Mouse (Mus musculus) Patski (cell line): Measurements from ENCODE around the gene Wdr18. TPM values are rescaled to one million over a fixed set of nuclear protein-coding genes. Genes with fewer than 3 reads are reported as not detected.

Experiments
- ATAC-seq: fragments of 100-300 bp; one replicate; pipeline ENCODE4 v1.8.0; 2021
- CTCF ChIA-PET: fragments of 350-600 bp; sonication (Branson Sonifier 250); formaldehyde crosslinking; loops from one replicate; lab custom pipeline; 2022; ENCODE audit warnings: inconsistent platforms; lab: Charles Lee
- POLR2A ChIA-PET: fragments of 350-600 bp; sonication (Branson Sonifier 250); formaldehyde crosslinking; loops from one replicate; lab custom pipeline; 2022; ENCODE audit warnings: antibody characterized with exemption, inconsistent platforms; lab: Charles Lee
- DNase-seq: peaks from one replicate; pipeline ENCODE4 v3.0.0-alpha.2; 2011; ENCODE audit warnings: low read depth, low spot score
- H3K27me3 ChIP-seq: fragments of 371-371 bp; one replicate; pipeline ENCODE4 v1.5.1; 2021
- CTCF ChIP-seq: fragments of 100-300 bp; IDR thresholded peaks from one replicate; pipeline ENCODE4 v1.5.1; 2021
- in situ Hi-C: fragments of 300-500 bp; cut with MboI; formaldehyde crosslinking; loops from 3 replicates; pipeline ENCODE4 v1.11.1; 2018; ENCODE audit warnings: low pct_unique_long_range_greater_than_20kb, mixed read lengths
- polyA plus RNA-seq: library from polyadenylated mRNA; unstranded; gene quantifications from one replicate; pipeline ENCODE4 v1.2.3, GENCODE M21; 2021

Wdr18 gene
- polyA plus RNA-seq, 1 experiment from 2014 or later = 45.4 TPM

DNA sequence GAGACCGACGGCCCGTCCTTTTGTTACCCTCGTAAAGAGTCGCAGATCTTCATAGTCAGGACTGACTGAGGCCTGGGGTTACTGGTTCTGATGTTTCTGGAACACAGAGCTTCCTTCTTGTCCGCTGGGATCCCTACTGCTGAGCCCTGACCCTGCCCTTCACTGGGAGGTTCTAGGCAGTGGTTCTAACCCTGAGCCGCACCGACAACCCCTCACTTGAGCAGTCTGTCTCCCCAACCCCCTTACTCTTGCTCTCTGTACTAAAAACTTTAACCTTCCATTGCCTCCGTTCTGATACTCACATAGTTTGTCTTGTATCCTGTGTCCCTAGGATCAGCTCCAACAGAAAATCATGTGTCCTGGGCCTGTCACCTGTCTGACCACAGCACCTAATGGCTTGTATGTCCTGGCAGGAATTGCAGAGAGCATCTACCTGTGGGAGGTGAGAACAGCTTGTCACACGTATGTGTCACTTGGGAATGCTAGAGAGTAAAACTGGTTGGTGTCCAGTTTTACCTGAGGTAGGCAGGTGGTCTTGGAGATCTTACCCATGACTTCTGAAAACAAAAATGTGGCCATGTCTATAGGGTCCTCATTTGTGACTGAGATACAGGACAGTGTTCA lies 831 bp downstream of the Wdr18 start:
- in situ Hi-C loops = no loop called here
- TF ChIP-seq CTCF = no peak
- no peak for DNase-seq
- ATAC-seq = no peak
- ChIA-PET POLR2A (interaction anchor here (0.9 kb wide), 1 partner anchor 18 kb away, joined by 4 read pairs; no protein-coding TSS in a partner anchor), CTCF (interaction anchor here (0.7 to 1.7 kb wide), 9 partner anchors 11 to 204 kb away, joined by 3 to 7 read pairs (median 5); partner anchors contain the start of genes Cbarp and Tmem259)
- no peaks in the 10 kb centered on the region for H3K27me3 ChIP-seq

- ChIA-PET CTCF (interaction anchor here (1.2 to 1.7 kb wide), 2 partner anchors 20 to 81 kb away, joined by 3 to 4 read pairs; partner anchors contain the start of gene Tmem259), POLR2A (no interaction called here)
- TF ChIP-seq CTCF = no peak
- H3K27me3 ChIP-seq = no peaks in the 10 kb centered on the region
- in situ Hi-C loops = no loop called here
- ATAC-seq (no peak), DNase-seq (no peak)
Measured at GRCm38 (mm10) chr10:79964727-79965126, 4.8 kb downstream of the Wdr18 start.

DNA sequence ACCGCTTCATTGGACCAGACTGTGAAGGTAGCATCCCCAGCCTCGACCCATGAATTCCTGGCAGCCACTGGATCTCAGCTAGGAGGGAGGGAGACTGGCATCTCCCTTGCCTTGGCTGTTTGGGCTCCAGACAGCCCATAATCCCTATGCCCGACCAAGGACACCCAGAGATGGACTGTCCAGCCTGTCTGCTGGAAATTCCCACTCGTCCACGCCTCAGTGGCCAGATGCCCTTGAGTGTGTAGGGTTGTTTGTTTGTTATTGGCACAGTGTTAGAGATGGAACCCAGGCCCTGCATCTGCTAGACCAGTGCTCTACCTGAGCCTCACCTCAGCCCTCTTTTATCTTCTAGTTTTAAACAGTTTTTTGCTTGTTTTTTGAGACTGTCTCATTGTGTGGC lies 5.4 kb downstream of the Wdr18 start:
- in situ Hi-C loops = no loop called here
- no peaks in the 10 kb centered on the region for H3K27me3 ChIP-seq
- ChIA-PET CTCF (interaction anchor here (1.0 kb wide), 1 partner anchor 19 kb away, joined by 3 read pairs; the partner anchor contains the start of gene Tmem259), POLR2A (no interaction called here)
- DNase-seq = no peak
- no peak for TF ChIP-seq CTCF
- no peak for ATAC-seq

- ChIA-PET CTCF (no interaction called here), POLR2A (no interaction called here)
- DNase-seq (no peak), ATAC-seq (no peak)
- no peak for TF ChIP-seq CTCF
- in situ Hi-C loops = no loop called here
- no peaks in the 10 kb centered on the region for H3K27me3 ChIP-seq
Measured at GRCm38 (mm10) chr10:79966886-79967400, 7.0 kb downstream of the Wdr18 start.

DNA sequence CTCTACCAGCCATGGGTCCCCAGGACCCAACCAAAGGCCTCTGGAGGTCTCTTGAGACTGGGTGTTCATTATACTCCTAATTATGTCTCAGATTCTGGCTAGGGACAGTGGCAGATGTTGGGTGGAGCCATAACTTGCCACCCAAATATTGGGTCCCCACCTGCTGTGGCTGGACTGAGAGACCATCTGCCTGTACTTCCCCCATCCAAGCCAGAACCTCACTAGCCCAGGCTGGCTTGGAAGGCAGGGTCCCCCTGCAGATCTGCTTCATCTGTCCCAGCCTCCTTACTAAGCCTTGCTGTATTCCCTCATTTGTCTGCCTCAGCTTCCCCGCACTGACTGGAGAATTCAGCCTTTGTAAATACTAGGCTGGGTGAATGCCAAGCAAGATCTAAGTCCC lies 8.2 kb downstream of the Wdr18 start:
- no peak for TF ChIP-seq CTCF
- no peaks in the 10 kb centered on the region for H3K27me3 ChIP-seq
- no peak for DNase-seq
- CTCF ChIA-PET = no interaction called here
- in situ Hi-C loops = no loop called here
- POLR2A ChIA-PET = interaction anchor here (1.1 kb wide), 1 partner anchor 15 kb away, joined by 4 read pairs; no protein-coding TSS in a partner anchor
- no peak for ATAC-seq

DNA sequence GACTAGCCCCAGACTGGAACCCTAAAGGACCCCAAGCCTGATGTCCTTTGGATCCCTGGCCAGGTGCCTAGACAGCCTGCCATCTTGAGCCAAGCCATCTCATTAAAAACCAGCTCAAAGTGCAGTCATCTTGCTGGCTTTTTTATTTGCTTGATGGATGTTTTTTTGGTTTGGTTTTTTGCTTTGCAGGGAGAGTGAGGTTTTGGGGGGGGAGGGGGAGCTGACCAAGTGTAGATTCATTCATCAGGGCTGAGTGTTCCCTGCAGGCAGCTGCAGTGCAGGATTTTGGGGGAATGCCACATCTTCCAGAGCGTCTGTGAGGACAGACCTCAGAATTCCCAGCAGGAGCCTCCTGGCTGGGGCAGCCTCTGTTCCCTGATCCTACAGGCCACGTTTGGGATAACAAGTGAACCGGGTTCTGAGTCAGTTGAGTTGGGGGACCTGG lies 9.2 kb downstream of the Wdr18 start:
- ATAC-seq = no peak
- H3K27me3 ChIP-seq = no peaks in the 10 kb centered on the region
- ChIA-PET CTCF (interaction anchor here (1.3 kb wide), 1 partner anchor 10 kb away, joined by 5 read pairs; no protein-coding TSS in a partner anchor), POLR2A (interaction anchor here (1.1 kb wide), 1 partner anchor 14 kb away, joined by 4 read pairs; no protein-coding TSS in a partner anchor)
- DNase-seq = no peak
- in situ Hi-C loops = no loop called here
- no peak for TF ChIP-seq CTCF

DNA sequence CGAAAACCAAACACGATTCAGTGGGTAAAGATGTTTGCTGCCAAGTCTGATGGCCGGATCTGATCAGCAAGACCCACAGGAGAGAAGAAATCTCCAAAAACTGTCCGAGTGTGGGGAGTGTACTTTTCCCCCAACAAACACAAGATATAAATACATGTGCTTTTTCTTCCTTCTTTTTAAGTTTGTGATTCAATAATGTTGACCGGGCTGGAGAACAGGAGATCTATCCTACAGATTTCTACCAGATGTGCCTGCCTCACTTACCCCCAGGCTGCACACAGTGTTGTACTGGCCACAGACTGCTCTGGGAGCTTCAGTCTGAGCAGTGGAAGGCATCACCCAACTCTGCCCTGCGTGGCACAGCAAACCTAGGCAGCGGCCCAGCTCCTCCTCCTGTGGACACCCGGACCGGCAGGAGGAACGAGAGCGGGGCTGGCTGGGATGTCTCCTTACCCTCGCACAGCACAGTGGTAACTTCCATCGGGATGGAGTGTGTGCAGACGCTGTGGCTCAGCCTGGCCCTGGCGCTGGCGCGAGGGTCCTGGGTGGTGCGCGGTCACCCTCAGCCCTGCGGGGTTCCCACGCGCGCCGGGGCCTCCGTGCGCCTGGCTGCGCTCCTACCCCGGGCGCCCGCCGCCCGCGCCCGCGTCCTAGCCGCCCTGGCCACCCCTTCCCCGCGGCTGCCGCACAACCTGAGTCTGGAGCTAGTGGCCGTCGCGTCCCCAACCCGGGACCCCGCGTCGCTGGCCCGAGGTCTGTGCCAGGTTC lies 10.6 kb downstream of the Wdr18 start, which contains the start of gene Grin3b:
Gene Grin3b, plus strand, starts transcription at position 301 of the 768 bp plus-strand sequence.
- H3K27me3 ChIP-seq = no peaks in the 10 kb centered on the region
- TF ChIP-seq CTCF = no peak
- ATAC-seq (no peak), DNase-seq (no peak)
- ChIA-PET POLR2A (no interaction called here), CTCF (interaction anchor here (2.0 kb wide), 1 partner anchor 11 kb away, joined by 7 read pairs; the partner anchor contains the start of gene Wdr18)
- in situ Hi-C loops = no loop called here

- ChIA-PET CTCF (interaction anchor here (2.0 kb wide), 1 partner anchor 11 kb away, joined by 7 read pairs; the partner anchor contains the start of gene Wdr18), POLR2A (no interaction called here)
- DNase-seq (no peak), ATAC-seq (no peak)
- TF ChIP-seq CTCF = no peak
- in situ Hi-C loops = no loop called here
- H3K27me3 ChIP-seq = no peaks in the 10 kb centered on the region
Measured at GRCm38 (mm10) chr10:79971183-79971497, 11.2 kb downstream of the Wdr18 start.

GRCm38 (mm10) chr10:79972831-79973230 lies 12.9 kb downstream of the Wdr18 start:
- DNase-seq (no peak), ATAC-seq (no peak)
- in situ Hi-C loops = no loop called here
- ChIA-PET CTCF (interaction anchor here (1.0 to 2.0 kb wide), 3 partner anchors 12 to 192 kb away, joined by 3 to 7 read pairs (median 5); partner anchors contain the start of genes Tmem259 and Wdr18), POLR2A (no interaction called here)
- TF ChIP-seq CTCF = no peak
- H3K27me3 ChIP-seq = no peaks in the 10 kb centered on the region

DNA sequence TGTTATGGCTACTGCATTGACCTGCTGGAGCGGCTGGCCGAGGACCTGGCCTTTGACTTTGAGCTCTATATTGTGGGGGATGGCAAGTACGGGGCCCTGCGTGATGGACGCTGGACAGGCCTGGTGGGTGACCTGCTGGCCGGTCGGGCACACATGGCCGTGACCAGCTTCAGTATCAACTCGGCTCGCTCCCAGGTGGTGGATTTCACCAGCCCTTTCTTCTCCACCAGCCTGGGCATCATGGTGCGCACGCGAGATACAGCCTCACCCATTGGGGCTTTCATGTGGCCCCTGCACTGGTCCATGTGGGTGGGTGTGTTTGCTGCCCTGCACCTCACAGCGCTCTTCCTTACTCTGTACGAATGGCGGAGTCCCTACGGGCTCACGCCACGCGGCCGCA lies 14.1 kb downstream of the Wdr18 start:
- no peaks in the 10 kb centered on the region for H3K27me3 ChIP-seq
- ATAC-seq (no peak), DNase-seq (no peak)
- TF ChIP-seq CTCF = no peak
- ChIA-PET CTCF (interaction anchor here (0.8 to 2.4 kb wide), 3 partner anchors 11 to 14 kb away, joined by 3 to 11 read pairs (median 3); partner anchors contain the start of genes Tmem259 and Wdr18), POLR2A (no interaction called here)
- in situ Hi-C loops = no loop called here
